Mouse (Mus musculus) left cerebral cortex, postnatal 10 days (tissue): ENCODE data around the gene Lgals2. TPM values are rescaled to one million over a fixed set of nuclear protein-coding genes. Genes with fewer than 3 reads are reported as not detected.

ENCODE experiments used
- DNase-seq, 2 experiments: peaks; one replicate each; pipeline ENCODE4 v3.0.0; 2021 to 2022; ENCODE audit warnings: low spot score in 2 of 2, mixed read lengths in 1 of 2; ENCODE audit errors: extremely low spot score in 1 of 2
- intact Hi-C: fragments of 180-260 bp; cut with DNase I; formaldehyde crosslinking; loops from one replicate; pipeline ENCODE4 v1.15.1; 2025
- total RNA-seq, 2 experiments: library from RNA; stranded (reverse); gene quantifications; 2 replicates each; pipeline ENCODE4 v1.2.3; 2021

The Lgals2 gene
- total RNA-seq, 2 experiments from 2014 or later = not detected

DNA sequence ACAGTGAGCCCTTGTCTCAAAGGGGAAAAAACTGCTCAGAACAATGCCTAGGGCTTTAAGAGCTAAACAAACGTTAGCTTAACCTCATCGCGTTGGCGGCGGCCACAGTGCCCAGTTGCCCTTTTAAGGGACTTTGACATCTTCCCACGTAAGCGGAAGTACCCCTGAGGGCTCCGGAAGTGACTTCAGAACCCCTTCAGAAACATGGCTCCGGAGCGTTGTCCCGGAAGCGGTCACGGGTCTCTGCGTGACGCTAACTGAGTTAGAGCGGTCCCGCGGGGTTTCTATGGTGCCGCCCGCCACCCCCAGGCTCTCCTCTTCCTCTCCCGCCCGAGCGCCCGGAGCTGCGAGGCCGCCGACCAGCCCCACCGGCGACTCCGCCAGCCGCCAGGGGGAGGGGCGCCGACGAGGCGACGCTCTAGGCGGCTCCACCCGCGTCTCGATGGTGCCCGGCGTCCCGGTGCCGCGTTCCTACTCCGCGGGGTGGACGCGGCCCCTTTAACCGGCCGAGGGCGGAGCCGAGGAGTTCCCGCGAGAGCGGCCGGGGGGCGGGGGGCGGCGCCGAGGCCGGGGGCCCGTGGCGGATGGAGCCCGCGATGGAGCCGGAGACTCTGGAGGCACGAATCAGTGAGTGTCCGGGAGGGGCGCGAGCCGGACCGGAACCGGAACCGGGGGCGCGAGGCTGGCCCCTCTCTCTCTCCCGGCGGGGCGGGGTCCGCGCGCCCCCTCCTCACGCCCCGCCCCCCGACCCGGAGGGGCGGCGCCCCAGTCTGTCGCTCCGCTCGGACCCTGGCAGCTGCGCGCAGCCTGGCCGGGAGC is 21.9 kb upstream of the Lgals2 start, which contains the start of gene Gga1:
Gene Gga1 (plus strand): TSS at position 200 of the 819 bp plus-strand sequence.
- peak; percentile 96 to 97 for DNase-seq
- intact Hi-C loops = no loop called here

DNA sequence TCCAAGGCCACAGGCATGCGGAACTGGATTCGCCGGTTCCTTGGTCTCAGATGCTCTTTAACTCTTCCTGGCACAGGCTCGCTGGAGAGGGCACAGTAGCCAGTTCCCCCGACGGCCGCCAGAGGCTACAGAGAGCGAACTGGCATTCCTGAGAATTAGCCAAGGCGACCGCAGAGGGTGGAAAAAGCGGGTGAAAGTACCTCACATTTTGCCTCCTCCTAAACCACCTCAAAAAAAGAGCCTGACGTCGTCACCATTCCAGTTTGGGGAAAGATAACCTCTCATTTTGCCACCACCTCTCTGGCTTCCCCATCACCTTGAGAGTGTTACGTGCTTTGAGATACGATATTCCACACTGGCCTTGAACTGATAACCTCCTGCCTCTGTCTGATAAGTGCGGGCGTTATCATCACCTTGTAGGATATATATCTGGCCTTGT is 20.9 kb upstream of the Lgals2 start:
- intact Hi-C loops = no loop called here
- peak; percentile 87 to 90 for DNase-seq

DNA sequence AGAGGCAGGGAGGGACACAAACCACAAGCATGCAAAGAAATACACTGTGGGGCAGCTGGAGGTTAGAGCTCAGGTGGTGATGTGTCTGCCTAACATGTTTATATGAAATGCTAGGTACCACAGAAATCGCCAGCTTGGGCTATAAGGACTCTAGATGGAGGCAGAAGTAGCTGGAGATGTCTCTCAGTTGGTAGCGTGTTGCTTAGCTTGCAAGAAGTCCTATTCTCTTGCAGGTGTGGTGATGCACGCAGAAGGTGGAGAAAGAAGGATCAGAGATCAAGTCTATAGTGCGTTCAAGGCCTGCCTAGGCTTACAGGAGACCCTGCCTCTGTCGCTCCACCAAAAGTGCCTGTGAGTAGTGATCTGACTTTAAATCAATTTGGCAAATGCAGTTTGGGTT is 20.2 kb upstream of the Lgals2 start:
- no peak for DNase-seq
- intact Hi-C loops = no loop called here

DNA sequence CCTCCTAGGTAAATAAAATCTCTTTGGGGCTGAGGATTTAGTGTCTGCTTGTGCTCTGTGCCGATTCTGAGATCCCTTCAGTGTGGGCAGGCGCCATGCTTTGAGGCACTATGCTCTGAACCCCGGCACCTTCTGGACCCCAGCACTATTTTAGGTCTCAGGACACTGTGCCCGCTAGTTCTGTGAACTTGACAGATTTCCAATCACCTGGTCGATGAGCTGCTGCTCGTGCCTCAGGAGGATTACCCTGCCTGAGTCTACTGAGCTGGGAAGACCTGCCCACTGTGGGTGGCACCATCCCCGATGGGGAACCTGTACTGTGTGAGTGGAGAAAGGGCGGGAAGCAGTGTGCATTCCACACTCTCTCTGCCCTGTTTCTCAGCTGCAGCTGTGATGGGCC is 19.7 kb upstream of the Lgals2 start:
- no peak for DNase-seq
- intact Hi-C loops = no loop called here

DNA sequence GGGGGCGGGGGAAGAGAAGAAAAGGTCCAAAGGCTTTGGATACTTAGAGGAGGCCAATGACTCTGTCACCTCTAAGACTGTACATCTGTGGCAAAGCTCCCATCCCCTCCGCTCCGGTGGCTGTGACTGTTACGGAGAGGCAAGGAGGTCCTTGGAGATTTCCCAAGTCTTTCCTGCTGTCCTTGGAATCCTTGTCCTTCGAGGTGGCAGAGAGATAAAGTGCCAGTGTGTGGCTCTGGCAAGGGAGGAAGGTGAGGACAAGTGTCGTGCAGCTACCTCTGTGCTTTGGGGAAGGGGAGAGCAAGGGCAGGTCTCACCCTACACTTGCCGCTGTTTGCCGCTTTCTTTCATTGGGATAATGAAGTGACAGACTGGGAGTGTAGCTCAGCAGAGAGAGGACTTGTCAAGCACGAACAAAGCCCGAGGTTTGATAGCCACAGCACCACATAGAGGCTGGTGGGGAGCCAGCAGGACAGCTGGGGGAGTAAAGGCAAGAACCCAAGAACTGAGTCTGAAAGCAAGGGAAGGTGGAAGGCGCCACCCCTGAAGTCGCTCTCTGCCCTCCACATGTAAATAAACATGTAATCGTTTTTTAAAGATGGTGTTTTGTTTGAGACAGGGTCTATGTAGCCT is 18.6 kb upstream of the Lgals2 start:
- no peak for DNase-seq
- intact Hi-C loops = no loop called here

DNA sequence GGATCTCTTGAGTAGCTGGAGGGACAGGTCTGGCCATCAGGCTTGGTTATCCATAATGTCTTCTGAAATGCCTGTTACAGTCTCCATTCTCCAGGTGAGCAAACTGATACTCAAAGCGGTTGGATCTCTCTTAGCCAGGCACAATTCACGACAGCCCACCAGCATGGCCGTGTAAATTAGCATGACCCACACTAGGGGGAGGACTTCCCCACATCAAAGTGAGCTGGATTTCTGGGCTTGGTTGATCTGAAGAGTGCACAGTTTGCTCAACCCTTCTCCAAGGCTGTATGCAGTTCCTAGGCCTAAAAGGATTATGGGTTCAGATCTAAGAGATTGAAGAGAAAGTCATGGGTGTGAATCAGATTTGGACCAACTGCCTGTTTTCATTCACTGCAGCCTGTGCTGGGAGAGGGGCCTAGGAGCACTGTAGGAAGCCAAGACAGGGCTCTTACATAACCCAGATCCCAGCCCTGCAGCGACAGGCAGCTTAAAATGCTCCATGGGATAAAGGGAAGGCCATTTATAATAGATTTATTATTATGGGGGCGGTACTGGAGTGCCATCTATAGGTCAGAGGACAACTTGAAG is 16.8 kb upstream of the Lgals2 start:
- DNase-seq = no peak
- intact Hi-C loops = no loop called here

DNA sequence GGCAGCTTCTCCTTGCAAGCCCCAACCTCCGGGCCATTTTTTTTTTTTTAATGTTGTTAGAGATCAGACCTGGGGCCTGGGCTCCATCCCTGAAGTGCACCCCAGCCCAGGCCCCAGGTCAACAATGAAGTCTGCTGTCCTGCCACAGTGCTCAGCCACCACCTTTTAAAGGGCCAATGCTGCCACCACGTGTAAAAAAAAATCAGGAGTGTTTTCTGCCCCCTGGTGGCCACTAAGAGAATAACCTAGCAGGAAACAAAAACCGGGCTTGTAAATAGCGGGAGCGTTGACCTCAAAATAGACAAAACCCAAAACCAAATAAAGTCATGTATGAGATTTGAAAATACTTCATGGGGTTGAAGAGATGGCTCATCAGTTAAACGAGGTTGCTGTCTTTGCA is 14.4 kb upstream of the Lgals2 start:
- no peak for DNase-seq
- intact Hi-C loops = loop anchor here (5.0 kb wide), 1 partner anchor 42 kb away; no protein-coding TSS in a partner anchor

DNA sequence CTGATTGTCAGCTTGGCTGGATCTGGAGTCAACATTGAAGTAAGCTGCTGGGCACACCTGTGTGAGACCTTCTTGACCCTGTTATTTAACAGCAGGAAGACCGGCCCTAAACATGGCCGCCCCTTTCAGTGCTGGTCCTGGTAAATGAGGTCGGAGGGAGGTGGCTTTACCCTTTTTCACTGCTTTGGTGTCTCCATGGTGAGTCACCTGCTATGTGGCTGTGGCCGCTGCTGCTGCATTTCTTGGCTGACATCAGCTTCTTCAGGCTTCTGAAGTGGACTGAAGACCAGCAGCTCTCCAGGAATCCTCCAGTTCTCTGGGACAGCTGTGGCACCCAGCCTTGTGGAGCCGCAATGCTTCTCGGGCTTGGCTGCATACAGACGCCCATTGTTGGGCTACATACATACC is 13.5 kb upstream of the Lgals2 start:
- DNase-seq = no peak
- intact Hi-C loops = loop anchor here (5.0 kb wide), 1 partner anchor 42 kb away; no protein-coding TSS in a partner anchor

DNA sequence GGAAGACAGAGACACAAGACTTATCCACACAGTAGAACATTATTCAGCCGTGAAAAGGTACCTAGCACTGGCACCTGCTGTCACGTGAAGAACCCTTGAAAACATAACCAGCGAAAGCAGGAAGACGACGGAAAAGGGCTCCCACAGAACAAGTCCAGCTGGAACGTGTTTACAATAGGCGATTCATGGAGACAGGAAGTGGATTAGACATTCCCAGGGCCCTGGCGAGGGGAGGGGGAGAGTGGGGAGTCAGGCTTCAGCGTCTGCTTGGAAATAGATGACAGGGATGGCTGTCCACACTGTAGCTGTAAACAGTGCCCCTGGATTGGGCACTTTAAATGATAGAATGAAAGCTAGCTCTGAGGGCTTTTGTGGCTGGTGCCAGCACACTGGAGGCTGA is 13.1 kb upstream of the Lgals2 start:
- intact Hi-C loops = loop anchor here (5.0 kb wide), 1 partner anchor 41 kb away; no protein-coding TSS in a partner anchor
- peak in 1 of 2 experiments; percentile 81 for DNase-seq

DNA sequence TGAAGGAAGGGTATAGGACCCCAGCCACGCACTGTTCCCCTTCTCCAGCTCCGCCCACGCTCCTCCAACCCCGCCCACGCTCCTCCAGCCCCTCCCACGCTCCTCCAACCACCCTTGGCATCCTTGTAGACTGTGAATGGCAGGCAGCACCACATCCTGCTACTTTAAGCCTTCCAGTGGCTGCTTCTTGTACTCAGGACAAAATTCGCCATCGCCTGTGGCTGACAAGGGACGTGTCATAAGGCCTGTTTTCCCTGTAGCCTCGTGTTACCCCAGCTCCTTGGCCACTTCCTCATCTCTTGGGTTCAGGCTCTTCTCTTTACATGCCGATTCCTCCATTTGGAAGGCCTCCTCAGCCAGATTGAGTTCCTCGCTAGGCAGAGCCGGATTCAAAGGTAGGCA is 8.5 kb upstream of the Lgals2 start:
- intact Hi-C loops = no loop called here
- DNase-seq = no peak

DNA sequence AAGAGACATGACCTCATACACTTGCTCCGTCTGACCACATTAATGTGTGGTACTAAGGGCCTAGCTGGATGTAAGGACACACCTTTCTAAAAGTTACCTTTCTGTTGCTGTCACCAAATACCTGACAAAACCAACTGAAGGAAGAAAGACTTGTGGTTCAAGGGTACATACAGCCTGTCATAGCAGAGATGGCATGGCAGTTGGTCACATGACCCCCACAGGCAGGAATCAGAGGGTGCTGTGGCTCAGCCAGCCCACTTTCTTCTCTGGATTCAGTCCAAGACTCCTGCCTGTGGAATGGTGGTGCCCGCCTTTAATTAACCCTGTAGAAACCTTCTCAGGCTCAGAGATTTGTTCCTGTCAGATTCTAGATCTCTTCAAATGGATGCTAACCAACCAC is 7.8 kb upstream of the Lgals2 start:
- DNase-seq = no peak
- intact Hi-C loops = no loop called here

DNA sequence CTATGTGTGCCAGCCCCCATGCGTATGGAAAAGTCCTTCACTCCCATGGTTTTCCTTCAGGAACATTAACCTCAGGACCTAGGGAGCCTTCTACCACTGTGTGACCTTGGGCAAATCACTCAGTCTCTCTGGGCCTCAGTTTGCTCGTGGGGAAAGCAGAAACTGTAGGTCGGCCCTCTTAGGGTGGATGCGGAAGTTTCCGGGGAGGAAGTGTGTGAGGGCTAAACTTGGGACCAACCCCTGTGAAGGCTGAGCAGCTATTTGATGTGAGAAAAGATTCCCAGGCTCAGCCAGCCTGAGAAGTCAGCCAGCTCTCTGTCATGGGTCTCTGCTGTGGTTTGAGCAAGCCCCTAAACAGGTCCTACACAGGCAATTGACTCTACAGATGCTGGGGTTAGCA is 7.0 kb upstream of the Lgals2 start:
- intact Hi-C loops = no loop called here
- no peak for DNase-seq

DNA sequence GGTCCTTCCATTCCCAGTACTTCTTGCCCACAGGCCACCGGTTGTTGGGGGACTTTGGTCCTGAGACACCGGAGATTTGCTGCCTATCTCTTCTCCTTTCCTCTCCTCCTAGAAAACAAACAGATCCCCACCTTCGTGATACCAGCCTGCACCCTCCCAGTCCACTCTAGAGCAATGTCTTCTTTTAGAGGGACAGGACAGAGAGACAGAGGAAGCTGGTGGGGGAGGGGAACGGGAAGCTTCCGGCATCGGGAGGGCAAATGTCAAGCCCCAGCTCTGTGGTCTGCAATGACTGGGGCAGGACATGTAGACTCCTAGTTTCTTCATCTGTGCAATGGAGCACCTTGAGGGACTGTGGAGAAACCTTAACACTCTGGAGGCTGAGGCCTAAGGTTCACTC is 4.4 kb upstream of the Lgals2 start:
- intact Hi-C loops = no loop called here
- DNase-seq = peak in 1 of 2 experiments; percentile 68

DNA sequence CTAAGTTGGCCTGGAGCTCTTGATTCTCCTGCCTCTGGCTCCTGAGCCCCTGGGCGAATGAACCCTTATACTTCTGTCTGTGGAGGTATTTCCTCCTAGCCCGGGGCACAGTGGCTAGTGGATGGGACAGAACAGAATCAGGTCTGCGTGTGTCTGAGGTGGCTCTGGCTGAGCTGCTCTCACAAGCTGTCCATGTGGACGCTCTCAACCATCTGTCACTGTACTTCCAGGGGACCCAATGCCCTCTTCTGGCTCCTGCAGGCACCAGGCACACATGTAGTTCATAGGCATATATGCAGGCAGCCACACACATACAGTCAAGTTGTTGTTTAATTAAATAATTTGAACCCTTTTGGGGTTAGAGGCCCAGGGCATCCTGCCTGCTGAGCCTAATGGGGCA is 4.0 kb upstream of the Lgals2 start:
- intact Hi-C loops = no loop called here
- no peak for DNase-seq

DNA sequence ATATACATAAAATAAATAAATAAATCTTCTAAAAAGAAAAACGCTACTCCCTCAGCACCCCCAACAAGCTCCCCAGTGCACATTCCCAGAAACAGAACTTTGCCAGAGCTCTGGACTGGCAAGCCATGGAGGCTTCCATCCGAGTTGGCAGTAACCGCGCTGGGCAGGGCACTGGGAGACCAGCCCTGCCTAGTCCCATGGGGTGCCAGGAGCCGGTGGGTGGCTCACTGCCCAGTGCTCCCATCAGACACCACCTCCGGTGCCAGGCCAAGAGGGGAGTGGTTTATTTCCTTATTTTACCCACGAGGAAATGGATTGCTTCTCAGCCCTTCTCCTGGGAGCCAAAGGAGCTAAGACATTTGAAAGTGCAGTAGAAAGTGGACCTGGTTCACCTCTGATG is 1.7 kb upstream of the Lgals2 start:
- intact Hi-C loops = no loop called here
- DNase-seq = peak in 1 of 2 experiments; percentile 56

DNA sequence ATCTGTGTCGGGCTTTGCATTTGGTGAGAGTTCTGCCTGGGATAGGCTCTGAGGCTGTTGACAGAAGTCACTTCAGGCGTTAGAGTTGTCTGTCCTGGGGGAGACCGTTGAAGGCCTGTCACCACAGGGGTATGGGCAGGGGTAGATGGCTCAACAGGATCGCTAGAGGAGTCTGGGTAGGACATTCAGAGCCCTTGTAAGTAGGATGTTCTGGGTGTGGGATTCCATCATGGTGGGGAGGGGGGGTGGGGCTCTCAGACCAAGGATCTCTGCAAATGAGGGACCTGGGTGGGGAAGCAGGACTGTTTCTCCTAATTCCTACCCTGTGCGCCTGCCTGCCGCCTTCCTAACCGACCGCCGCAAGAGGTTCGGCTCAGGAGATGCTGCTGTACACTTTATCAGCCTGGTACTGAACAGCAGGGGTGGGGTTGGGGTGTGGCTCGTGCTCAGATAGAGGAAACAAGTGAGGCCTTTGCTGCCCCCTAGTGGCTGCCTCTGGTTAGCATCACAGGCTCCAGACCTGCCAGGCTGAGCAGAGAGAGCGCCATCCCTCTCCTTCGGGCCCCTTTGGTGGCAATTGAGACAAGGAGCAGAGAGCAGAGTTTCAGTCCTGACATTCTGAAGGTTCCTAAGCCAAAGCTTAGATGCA is 3.7 kb downstream of the Lgals2 start:
- peak; percentile 83 to 93 for DNase-seq
- intact Hi-C loops = loop anchor here (2.0 kb wide), 1 partner anchor 25 kb away; no protein-coding TSS in a partner anchor

DNA sequence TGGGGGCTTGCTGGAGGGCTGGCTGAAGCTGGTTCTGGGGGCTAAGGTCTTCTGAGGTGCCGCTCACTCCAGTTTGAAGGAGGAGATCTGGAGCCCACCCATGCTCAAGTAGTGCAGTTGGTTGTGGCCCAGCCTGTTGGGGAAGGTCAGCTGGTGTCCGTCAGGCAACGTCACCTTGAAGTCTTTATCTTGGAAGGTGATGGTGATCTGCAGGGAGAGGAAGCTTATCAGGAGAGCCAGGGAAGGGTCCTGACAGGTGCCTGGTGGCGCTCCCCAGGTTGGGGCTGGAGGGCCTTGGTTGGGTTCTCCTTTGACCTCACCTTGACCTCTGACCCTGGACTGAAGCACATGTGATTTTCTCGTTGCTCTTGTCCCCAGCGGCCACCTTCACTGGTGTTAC is 4.4 kb downstream of the Lgals2 start:
- no peak for DNase-seq
- intact Hi-C loops = loop anchor here (2.0 kb wide), 1 partner anchor 24 kb away; no protein-coding TSS in a partner anchor

DNA sequence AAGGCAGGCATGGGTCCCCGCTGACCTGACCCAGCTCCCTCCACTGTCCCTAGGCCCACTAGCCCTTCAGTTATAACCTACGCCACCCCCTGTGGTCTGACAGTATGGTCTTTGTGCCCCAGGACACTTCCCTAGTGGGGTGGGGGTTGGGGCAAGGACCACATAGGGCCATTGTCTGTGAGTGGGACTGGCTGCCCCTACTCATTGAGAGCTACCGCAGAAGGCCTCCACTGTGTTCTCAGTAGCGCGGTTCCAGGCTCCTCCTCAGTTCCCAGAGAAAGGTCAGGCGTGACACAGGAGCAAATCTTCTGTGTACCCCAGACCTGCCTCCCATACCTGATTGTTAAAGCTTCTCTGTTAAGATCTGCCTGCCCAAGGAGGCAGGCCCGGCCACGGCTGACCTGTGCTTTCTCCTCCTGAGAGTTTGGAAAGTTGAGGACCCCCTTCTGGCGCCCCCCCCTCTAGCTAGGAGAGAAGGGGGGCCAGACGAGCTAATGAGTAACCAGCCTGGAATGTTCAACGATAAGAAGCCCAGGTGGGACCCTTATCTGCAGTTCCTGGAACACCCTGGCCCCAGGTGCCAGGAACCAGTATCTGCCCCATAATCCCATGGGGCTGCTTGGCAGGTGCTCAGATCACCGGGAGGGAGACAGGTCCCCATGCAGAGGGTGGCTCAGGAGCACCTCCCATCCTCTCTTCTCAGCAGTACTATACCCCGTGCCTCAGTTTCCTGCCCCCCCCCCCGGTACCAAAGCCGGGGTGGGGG is 5.1 kb downstream of the Lgals2 start:
- intact Hi-C loops = loop anchor here (2.0 kb wide), 1 partner anchor 23 kb away; no protein-coding TSS in a partner anchor
- no peak for DNase-seq
